Mouse (Mus musculus) left cerebral cortex, adult 2 months (tissue): ENCODE measurements around the gene Ccdc6. TPM values are rescaled to one million over a fixed set of nuclear protein-coding genes. Genes with fewer than 3 reads are reported as not detected.

Experiments
- DNase-seq, 2 experiments: peaks; one replicate each; pipeline ENCODE4 v3.0.0; 2021 to 2022; ENCODE audit warnings: low spot score in 2 of 2, mixed read lengths in 1 of 2; ENCODE audit errors: extremely low spot score in 1 of 2
- H3K27ac ChIP-seq: fragments of 200-600 bp; 2 replicates; pipeline ENCODE4 v1.8.1; 2022
- H3K4me3 ChIP-seq: fragments of 200-600 bp; 2 replicates; pipeline ENCODE4 v1.8.1; 2022
- CTCF ChIP-seq: fragments of 200-600 bp; IDR thresholded peaks from 2 replicates; pipeline ENCODE4 v1.8.1; 2022; ENCODE audit warnings: antibody characterized with exemption, mild to moderate bottlenecking, moderate library complexity
- intact Hi-C: fragments of 180-260 bp; cut with DNase I; formaldehyde crosslinking; loops from one replicate; pipeline ENCODE4 v1.15.1; 2025
- total RNA-seq, 2 experiments: library from RNA; stranded (reverse); gene quantifications; 2 replicates each; pipeline ENCODE4 v1.2.3; 2021

Ccdc6 gene
- total RNA-seq, 2 experiments from 2014 or later = 51.1 to 64.8 TPM

DNA sequence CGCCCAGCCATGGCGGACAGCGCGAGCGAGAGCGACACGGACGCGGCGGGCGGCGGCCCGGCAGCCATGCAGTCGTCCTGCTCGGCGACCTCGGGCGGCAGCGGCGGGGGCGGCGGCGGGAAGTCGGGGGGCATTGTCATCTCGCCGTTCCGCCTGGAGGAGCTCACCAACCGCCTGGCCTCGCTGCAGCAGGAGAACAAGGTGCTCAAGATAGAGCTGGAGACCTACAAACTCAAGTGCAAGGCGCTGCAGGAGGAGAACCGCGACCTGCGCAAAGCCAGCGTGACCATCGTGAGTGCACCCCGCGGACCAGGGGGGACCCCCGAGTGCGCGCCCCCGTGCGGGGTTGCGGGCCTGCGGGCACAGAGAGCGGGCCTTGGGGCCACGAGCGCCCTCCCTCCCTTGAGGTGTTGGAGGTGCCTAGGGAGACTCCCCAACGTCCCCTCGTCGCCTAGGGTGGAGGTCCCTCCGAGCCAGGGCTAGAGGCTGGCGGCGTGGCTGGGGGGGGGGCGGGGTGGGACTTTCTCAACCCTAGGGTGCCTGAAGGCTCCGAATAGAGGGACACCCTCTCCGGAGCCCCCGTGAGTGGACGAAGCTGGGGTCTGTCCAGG, 475 bp downstream of the Ccdc6 start:
- TF ChIP-seq CTCF = no peak
- Histone ChIP-seq H3K27ac (peak overlapping the region; percentile 94), H3K4me3 (peak overlapping the region; percentile 98)
- intact Hi-C loops = loop anchor here (1.0 to 5.0 kb wide), 3 partner anchors 65 to 200 kb away; no protein-coding TSS in a partner anchor
- peak; percentile 52 to 55 for DNase-seq

DNA sequence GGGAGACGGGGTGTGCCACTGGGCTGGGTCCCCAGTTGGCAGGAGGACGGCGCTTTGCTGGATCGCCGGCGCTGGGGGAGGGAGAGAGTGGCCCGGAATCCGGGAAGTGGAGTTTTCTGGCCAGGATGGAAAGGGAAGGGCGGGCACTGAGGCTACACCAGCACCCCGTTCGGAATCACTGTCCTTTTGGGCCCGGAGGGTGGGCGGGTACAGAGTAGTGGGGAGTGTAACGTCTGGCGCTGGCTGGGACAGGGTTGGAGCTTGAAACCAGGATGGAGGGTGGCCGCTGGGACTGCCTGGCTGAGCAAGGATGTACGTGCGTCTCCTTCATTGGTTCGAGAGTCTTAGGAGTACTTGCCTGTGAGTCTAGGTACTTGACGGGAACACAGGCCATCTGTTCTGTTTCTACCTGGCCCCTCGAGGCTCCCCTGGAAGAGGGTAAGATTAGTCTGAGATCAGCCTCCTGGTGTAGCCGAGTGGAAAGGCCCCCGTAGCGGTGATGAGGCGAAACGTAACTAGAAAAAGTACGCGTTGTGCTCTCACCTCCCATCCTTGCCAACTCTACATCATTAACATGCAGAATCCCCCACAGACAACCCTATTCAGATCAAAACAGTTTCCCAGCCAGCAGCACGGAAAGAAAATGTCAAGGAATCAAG, 1.1 kb downstream of the Ccdc6 start:
- peak; percentile 61 to 65 for DNase-seq
- no peak; the same call in 1 of the 2 replicates for TF ChIP-seq CTCF
- peak overlapping the region; percentile 94 for H3K27ac ChIP-seq
- intact Hi-C loops = loop anchor here (1.0 to 5.0 kb wide), 4 partner anchors 66 to 199 kb away; no protein-coding TSS in a partner anchor
- H3K4me3 ChIP-seq = peak overlapping the region; percentile 98

DNA sequence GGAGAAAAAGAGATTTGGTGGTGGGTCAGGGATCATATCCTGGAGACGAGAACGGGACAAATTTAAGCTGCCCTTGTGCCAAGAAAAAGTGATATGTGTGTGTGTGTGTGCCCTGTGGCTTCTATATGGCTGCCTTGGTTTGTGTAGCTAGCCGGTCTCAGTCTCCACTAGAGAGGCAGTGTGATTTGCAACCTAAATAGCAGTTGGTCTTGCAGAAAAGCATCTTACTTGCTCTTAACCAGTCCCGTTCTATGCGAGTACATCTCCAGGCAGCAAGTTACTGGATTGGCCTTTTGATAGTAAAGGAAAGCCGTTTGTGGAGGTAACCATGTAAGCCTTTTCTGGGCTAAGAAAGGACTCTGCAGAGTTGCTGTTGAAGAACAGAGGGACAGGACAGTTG, 1.7 kb downstream of the Ccdc6 start:
- no peak for TF ChIP-seq CTCF
- intact Hi-C loops = loop anchor here (1.0 to 5.0 kb wide), 3 partner anchors 66 to 199 kb away; no protein-coding TSS in a partner anchor
- H3K27ac ChIP-seq = no peak overlapping the region
- no peak for DNase-seq
- peak overlapping the region; percentile 98 for H3K4me3 ChIP-seq

DNA sequence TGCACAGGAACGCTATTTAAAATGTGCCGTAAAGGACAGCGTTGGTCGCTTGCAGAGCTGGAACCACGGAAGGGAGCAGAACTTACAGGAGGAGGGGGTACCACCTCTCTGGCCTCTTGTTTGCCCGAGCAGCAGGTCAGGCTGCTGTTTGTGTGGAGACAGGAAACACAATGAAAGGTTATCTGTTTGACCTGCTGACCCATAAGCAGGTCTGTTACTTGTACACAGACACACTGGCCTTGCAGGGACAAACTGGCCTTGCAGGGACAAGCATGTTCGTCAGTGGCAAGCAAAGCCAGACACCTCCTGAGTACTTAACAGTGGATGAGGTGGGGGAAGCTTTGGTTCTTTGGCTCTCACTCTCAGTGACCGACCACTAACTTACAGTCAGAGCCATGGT, 2.1 kb downstream of the Ccdc6 start:
- TF ChIP-seq CTCF = no peak
- peak overlapping the region; percentile 98 for H3K4me3 ChIP-seq
- no peak overlapping the region for H3K27ac ChIP-seq
- DNase-seq = no peak
- intact Hi-C loops = loop anchor here (5.0 kb wide), 2 partner anchors 67 to 198 kb away; no protein-coding TSS in a partner anchor

DNA sequence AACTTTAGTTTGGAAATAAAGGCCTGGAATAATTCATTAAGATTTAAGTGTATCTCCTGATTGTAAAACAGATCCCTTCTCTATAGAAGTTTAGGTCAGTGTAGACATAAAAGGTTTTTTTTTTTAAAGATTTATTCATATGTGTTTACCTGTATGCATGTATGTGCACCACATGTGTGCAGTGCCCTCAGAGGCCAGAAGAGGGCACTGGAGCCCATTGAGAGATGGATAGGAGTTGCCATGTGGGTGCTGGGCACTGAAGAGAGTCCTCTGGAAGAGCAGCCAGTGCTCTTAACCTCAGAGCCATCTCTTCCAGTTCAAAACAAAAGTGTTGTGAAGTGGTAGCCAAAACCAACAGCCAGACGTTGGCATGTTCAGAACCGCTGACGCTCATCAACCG, 5.2 kb downstream of the Ccdc6 start:
- Histone ChIP-seq H3K27ac (no peak overlapping the region), H3K4me3 (no peak overlapping the region)
- no peak; the same call in none of the 2 replicates for TF ChIP-seq CTCF
- intact Hi-C loops = no loop called here
- no peak for DNase-seq

DNA sequence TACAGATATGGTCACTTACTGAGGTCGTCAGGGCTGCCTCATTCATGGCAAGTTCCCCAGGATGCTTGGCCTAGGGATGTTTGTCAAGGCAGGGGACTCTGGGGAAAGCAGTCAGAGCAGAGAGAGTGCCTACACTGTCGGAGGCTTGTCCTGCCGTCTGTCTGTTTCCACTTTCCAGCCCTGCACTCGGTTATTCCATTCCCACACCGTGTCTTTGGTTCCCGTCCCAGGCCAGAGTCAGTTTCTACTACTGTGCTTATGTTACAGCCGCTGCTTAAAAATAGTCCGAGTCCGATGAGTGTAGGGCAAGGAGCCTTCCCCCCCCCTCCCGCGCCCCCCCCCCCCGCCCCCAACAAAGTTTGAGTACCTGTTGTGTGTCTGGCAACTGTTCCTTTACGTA, 11.1 kb downstream of the Ccdc6 start:
- intact Hi-C loops = no loop called here
- DNase-seq = no peak
- Histone ChIP-seq H3K4me3 (no peak overlapping the region), H3K27ac (no peak overlapping the region)
- no peak for TF ChIP-seq CTCF

DNA sequence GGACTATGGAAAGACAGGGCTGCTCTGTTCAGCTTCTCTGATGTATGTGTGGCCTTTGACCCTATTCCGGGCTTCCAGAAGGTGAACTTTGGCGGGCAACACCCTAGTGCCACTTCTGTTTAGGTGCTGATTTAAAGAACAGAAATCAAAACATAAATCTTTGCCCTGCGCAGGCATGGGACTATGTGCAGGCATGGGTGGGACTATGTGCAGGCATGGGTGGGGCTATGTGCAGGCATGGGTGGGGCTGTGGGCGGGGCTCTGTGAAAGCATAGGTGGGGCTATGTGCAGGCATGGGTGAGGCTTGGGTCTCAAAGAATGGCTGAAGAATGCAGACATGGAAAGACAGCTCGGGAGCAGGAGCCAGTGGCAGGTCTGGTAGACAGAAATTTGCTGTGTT, 13.1 kb downstream of the Ccdc6 start:
- DNase-seq = no peak
- intact Hi-C loops = no loop called here
- H3K4me3 ChIP-seq = no peak overlapping the region
- no peak overlapping the region for H3K27ac ChIP-seq
- no peak for TF ChIP-seq CTCF

DNA sequence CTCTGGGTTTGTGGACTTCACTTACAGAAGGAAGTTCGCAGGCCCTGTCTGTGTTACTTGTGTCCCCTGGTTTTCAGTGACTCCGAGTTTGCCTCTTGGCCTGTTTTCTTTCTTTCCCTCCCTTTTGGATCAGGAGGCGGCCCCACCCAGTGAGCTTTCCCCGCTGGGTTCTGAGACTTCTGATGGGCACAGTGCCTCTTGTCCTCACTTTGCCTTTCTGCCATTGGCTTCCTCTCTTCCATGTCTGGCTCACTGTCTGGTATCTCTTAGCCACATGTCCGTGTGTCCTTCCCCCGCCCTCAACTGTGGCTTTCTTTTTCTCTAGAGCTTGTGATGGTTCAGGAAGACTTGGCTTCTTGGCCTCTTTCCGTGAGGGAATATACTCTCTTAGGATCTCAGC, 13.9 kb downstream of the Ccdc6 start:
- H3K27ac ChIP-seq = no peak overlapping the region
- DNase-seq = no peak
- intact Hi-C loops = no loop called here
- TF ChIP-seq CTCF = no peak
- no peak overlapping the region for H3K4me3 ChIP-seq

DNA sequence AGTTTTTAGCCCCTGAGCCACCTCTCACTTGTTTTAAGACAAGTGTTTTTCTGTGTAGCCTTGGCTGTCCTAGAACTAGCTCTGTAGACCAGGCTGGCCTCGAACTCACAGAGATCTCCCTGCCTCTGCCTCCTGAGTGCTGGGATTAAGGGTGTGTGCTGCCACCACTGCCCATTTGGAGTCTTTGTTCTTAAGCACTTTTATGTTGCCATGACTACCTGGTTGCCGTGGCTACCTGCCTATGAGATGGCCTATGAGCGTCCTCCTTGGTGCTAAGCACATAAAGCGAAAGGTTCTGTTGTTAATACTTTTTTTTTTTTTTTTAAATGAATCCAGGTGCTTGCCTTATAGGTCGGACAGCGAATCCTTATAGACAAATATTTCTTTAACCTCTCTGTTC, 14.7 kb downstream of the Ccdc6 start:
- no peak for TF ChIP-seq CTCF
- Histone ChIP-seq H3K4me3 (no peak overlapping the region), H3K27ac (no peak overlapping the region)
- intact Hi-C loops = no loop called here
- DNase-seq = no peak

DNA sequence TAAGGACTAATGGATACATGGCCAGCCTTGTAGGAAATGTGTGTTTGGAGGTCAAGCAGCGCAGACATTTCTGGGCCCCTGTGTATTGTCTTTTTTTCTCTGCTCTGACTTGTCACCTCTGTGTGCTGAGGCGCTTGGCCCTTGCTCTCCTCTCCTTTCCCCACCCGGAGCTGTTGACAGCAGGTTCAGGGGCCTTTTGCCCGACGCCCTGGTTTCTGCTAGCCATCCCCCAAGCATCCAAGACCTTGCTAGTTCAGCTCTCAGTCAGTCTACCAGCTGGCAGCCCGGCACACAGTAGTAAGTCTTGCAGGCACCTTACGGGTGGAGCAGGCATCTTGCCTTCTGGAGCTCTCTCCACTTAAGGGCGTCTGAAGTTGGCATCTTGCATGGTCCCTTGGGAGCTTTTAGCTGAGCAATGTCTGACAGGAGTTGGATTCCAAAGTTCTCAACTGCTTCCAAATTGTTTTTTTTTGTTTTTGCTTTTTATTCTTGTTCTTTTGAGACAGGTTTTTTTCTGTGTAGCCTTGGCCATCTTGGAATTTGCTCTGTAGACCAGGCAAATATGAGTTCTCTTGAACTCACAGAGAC, 17.2 kb downstream of the Ccdc6 start:
- Histone ChIP-seq H3K4me3 (no peak overlapping the region), H3K27ac (no peak overlapping the region)
- no peak for TF ChIP-seq CTCF
- intact Hi-C loops = no loop called here
- no peak for DNase-seq

DNA sequence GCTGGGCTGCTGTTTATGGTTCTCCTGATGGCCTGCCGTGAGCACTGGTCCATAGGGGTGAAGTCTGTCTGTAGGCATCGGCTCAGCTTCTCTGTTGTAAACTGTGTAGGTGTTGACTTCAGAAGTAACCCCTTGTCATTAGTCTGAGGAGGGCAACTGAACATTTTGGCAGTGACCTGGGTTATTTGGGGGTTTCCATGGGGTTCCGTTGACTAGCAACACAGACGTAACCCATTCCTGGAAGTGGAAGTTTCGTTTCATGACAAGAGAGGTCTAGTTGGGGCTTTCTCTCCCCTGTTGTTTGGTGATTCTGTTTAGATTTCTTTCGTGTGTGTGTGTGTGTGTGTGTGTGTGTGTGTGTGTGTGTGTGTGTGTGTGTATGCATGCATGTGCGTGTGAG, 19.5 kb downstream of the Ccdc6 start:
- no peak for DNase-seq
- H3K27ac ChIP-seq = no peak overlapping the region
- intact Hi-C loops = no loop called here
- H3K4me3 ChIP-seq = no peak overlapping the region
- TF ChIP-seq CTCF = no peak

DNA sequence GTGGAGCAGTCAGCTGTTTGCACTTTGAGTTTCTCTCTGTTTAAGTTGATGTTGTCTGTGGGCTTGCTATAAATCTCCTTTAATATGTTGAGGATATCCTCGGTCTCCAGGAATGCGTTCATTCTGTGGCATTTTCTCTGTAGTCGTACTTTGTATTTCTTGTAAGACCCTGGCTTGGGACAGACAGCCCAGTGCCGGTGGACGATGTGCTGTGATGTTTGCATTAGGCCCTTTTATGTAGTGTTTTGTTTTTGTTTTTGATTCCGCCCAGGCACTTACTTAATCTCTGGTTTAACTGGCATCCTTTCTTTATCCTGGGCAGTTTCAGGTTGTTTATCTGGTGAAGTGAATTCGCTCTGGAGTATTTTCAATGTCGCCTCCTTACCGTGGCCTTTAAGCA, 22.5 kb downstream of the Ccdc6 start:
- no peak for DNase-seq
- no peak for TF ChIP-seq CTCF
- intact Hi-C loops = no loop called here
- Histone ChIP-seq H3K27ac (no peak overlapping the region), H3K4me3 (no peak overlapping the region)
